Mouse (Mus musculus) limb, embryonic 13.5 days (tissue): Measurements from ENCODE around the gene Grem2. TPM values are rescaled to one million over a fixed set of nuclear protein-coding genes. Genes with fewer than 3 reads are reported as not detected.

Experiments
- ATAC-seq: fragments of 200-750 bp; cut with Nextera tagmentation; 2 replicates; pipeline ENCODE4 v1.8.0; 2017; ENCODE audit warnings: low read depth, moderate number of reproducible peaks, moderate TSS enrichment; ENCODE audit not compliant: low FRiP score
- H3K27ac ChIP-seq: fragments of 300-500 bp; sonication (generic); 2 replicates; pipeline ENCODE4 v1.5.1; 2015; ENCODE audit warnings: inconsistent platforms, mild to moderate bottlenecking, moderate library complexity
- H3K27me3 ChIP-seq: fragments of 300-500 bp; sonication (generic); 2 replicates; pipeline ENCODE4 v1.6.1; 2015; ENCODE audit warnings: mild to moderate bottlenecking, inconsistent platforms
- H3K36me3 ChIP-seq: fragments of 300-500 bp; sonication (generic); 2 replicates; pipeline ENCODE4 v1.6.1; 2015; ENCODE audit warnings: inconsistent platforms, mild to moderate bottlenecking, moderate library complexity
- H3K4me1 ChIP-seq: fragments of 300-500 bp; sonication (generic); 2 replicates; pipeline ENCODE4 v1.6.1; 2015; ENCODE audit warnings: inconsistent platforms
- H3K4me2 ChIP-seq: fragments of 300-500 bp; sonication (generic); replicated peaks from 2 replicates; pipeline ENCODE4 v1.6.1; 2015; ENCODE audit warnings: inconsistent platforms, mild to moderate bottlenecking, moderate library complexity
- H3K4me3 ChIP-seq: fragments of 300-500 bp; sonication (generic); 2 replicates; pipeline ENCODE4 v1.5.1; 2015; ENCODE audit warnings: moderate library complexity, mild to moderate bottlenecking, inconsistent platforms
- H3K9ac ChIP-seq: fragments of 300-500 bp; sonication (generic); 2 replicates; pipeline ENCODE4 v1.6.1; 2015; ENCODE audit warnings: mild to moderate bottlenecking, inconsistent platforms
- H3K9me3 ChIP-seq: fragments of 300-500 bp; sonication (generic); 2 replicates; pipeline ENCODE4 v1.6.1; 2016; ENCODE audit warnings: inconsistent platforms
- WGBS: fragments of 180-500 bp; shearing (Covaris S2); methylation state at CpG from one replicate; pipeline ENCODE4 v1.1.7; 2015; 5-methylcytosine and 5-hydroxymethylcytosine counted together
- polyA plus RNA-seq: library from polyadenylated mRNA; unstranded; fragments of >200 nt; fragmentation: Nextera tagmentation; extraction: Ambion mirVana; gene quantifications from 2 replicates; pipeline ENCODE4 v1.2.1, GENCODE M21; 2015

The Grem2 gene
- polyA plus RNA-seq, result 0.98 and 1.1 TPM in 2 replicates

DNA sequence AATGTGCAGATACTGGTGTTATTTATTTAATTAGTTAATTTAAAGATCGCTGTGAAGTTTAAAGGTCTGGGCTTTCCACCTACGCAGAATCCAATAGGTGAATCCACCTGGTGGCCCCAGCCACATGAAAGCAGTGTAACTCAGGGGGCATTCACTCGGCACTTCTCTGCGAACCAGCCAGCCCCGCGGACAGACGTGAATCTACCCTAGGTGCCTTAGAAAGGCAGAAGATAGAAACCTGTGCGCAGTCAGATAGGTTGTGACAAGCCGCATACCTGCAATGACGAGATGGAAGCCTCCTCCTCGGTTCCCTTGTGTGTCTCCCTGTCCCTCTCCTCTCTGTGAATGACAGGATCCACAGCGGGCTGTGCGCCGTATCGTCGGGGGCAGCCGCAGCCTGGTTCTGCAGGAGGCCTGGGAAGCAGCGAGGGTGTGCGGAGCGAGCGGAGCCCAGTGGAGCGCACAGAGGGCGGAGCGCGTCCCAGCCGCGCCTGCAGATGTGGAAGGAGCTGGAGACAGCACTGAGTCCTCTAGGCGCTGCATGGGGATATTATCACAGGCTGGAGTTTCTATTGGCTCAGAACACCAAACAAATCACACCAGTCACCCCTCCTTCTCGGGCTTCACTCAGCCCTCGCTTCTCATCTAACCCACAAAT is at the start of gene Grem2:
Gene Grem2 (minus strand): TSS at position 522 of the 658 bp plus-strand sequence.
- WGBS, result 4% methylated on average over 30 of the region's 30 CpGs
- H3K4me2 ChIP-seq, result peak within 1 kb of the TSS; percentile 77

DNA sequence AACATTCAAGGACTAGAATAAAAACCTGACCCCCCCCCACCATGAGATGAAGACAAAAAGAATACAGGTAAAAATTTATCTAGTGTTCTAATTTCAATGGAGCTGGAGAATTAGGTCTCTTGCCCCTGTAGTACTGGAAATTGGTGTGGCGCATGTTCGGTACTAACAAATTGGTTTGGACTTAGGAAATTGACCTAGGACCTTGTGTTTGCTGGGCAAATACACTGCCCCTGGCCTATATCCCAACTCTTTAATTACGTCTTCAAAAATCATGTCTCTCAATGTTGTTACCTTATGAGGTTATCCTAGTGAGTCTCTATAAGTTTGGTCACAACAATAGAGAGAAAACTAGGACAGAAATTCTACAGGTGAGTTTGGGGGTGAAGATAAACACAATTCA is 38.2 kb upstream of the Grem2 start:
- H3K27me3 ChIP-seq, result no peaks in the 10 kb centered on the region
- H3K4me3 ChIP-seq, result no peak overlapping the region
- no peak overlapping the region for H3K27ac ChIP-seq
- no peaks in the 10 kb centered on the region for H3K4me1 ChIP-seq
- no peak overlapping the region for H3K4me2 ChIP-seq
- H3K36me3 ChIP-seq, result no peaks in the 10 kb centered on the region
- 94% methylated on average over 3 of the region's 3 CpGs for WGBS
- no peaks in the 10 kb centered on the region for H3K9me3 ChIP-seq
- H3K9ac ChIP-seq, result no peak overlapping the region
- no peak for ATAC-seq

More for the DNA sequence above, at the start of gene Grem2:
- Histone ChIP-seq H3K4me3 (peak within 1 kb of the TSS; percentile 49), H3K9me3 (no peaks in the 10 kb centered on the region), H3K36me3 (no peaks in the 10 kb centered on the region), H3K9ac (peak within 1 kb of the TSS; percentile 62), H3K27me3 (peaks cover 14% of the 10 kb centered on the region), H3K27ac (no peak within 1 kb of the TSS), H3K4me1 (peaks cover 6% of the 10 kb centered on the region)
- ATAC-seq, result peak; percentile 94

DNA sequence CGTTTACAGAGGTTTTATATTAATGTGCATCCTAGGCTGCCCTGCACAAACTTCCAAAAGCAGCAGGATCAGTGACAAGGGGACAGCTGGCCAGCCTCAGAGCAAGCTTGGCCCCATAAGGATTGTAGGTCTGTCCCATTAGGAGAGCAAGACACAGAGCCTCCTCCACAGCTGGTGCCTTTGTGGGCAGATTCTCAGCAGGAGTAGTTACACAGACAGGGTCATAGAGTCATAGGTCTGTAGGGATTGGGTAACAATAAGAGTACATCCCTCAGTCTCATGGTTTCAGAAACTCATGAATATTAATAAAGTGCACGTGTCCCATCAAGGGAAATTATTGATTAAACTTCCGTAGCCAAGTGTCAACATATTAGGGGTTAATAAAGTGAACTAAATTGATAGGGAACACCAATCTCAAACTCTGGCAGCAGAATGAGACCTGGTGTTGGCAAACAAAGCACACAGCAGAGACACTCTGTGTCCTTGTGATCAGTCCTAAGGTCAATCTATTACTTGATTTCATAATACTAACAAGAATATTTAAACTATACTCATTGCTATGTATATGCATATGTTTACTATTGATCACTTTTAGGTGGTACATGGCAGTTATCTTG is 9.5 kb upstream of the Grem2 start:
- no peak overlapping the region for H3K27ac ChIP-seq
- no peak overlapping the region for H3K4me2 ChIP-seq
- ATAC-seq, result peak; percentile 28; the same call in 1 of the 2 replicates
- H3K27me3 ChIP-seq, result no peaks in the 10 kb centered on the region
- H3K9ac ChIP-seq, result no peak overlapping the region
- no peaks in the 10 kb centered on the region for H3K36me3 ChIP-seq
- no peaks in the 10 kb centered on the region for H3K4me1 ChIP-seq
- 75% methylated on average over 3 of the region's 3 CpGs for WGBS
- no peak overlapping the region for H3K4me3 ChIP-seq
- H3K9me3 ChIP-seq, result no peaks in the 10 kb centered on the region

DNA sequence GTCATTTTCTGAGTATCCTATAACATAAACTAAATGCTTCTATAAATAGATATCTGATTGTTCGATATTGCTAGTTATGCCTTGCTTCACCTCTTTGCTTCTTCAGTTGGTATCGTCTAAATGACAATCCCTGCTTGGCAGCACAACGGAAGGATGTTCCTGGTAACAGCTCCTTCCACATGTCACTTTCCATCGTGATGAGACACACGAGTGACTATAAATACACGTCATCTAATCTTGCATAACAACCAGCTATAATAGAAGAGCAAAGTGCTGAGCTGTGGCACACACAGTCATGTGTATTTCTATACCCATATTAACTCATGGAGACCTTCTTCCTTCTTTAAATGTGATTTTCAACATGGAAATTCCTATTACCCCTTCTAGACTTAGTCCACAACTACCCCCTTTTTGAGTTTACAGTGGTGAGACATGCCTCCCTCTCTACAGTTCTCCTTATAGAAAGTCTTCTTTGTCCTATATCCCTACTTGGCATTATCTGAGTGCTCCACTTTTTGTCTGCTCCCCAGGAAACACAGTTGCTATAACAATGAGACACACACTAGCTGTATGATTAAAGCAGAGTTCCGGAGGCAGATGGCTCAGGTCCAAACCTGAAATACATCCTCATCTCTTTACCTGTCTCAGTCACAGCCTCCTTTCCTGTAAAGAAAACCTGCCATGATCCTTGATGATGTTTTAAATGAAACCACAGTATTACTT is 8.0 kb upstream of the Grem2 start:
- no peaks in the 10 kb centered on the region for H3K36me3 ChIP-seq
- no peak overlapping the region for H3K27ac ChIP-seq
- H3K9me3 ChIP-seq, result no peaks in the 10 kb centered on the region
- no peaks in the 10 kb centered on the region for H3K27me3 ChIP-seq
- H3K4me3 ChIP-seq, result no peak overlapping the region
- no peak overlapping the region for H3K9ac ChIP-seq
- WGBS, result 89% methylated on average over 7 of the region's 7 CpGs
- no peaks in the 10 kb centered on the region for H3K4me1 ChIP-seq
- H3K4me2 ChIP-seq, result no peak overlapping the region
- ATAC-seq, result no peak

DNA sequence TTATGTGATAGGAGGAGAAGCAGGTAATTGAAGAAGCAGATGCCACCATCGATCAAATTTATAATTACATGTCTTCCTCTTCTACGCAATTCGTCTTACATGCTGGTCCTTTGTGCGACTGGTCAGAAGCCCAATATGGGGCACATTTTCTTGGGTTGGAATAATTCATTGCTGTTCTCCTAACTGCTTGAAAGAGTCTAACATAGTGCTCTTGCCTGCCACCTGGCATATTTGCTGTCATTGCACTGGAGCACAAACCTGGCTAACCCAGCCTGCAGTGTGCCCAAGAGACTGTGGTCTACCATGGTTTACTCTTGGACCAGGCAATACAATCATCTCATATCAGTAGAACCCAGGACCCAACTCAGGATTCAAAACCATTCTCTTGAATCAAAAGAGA is 2.7 kb downstream of the Grem2 start:
- Histone ChIP-seq H3K4me1 (peaks cover 6% of the 10 kb centered on the region), H3K27me3 (peaks cover 14% of the 10 kb centered on the region), H3K27ac (no peak overlapping the region), H3K4me2 (no peak overlapping the region), H3K9me3 (no peaks in the 10 kb centered on the region), H3K9ac (no peak overlapping the region), H3K4me3 (no peak overlapping the region), H3K36me3 (no peaks in the 10 kb centered on the region)
- ATAC-seq, result no peak
- WGBS, result 90% methylated on average over 4 of the region's 4 CpGs

DNA sequence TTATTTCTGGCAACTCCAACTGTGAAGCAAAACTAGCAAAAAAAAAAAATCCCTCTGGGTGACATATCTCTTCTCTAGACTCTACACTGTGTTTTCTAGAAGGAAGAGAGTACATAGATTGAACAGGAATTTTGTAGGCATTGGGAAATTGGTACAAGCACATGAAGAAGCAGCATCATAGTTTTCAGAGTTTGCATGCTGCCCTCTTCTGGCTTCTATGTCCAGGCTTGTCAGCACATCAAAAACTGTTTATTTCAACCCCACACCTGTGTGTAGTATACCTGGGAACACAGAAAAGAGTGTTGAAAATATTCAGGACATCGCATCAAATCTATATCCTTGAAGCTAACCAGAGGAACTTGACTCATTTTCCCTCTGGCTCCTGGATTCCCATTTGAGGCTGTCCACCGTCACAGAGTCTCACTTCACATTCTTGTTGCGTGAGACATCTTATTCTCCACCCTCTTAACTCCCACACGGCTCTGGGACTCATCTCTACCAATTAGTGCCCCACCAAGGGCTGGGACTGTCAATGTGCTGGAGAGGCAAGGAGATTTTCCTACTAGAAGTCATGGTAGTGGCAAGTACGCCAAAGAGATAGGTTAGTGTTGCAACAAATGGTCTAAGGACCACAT is 3.3 kb downstream of the Grem2 start:
- Histone ChIP-seq H3K27me3 (peaks cover 14% of the 10 kb centered on the region), H3K9ac (no peak overlapping the region), H3K36me3 (no peaks in the 10 kb centered on the region), H3K4me1 (peaks cover 6% of the 10 kb centered on the region), H3K4me3 (no peak overlapping the region), H3K27ac (no peak overlapping the region), H3K4me2 (no peak overlapping the region), H3K9me3 (no peaks in the 10 kb centered on the region)
- WGBS, result 85% methylated on average over 5 of the region's 5 CpGs
- ATAC-seq, result no peak

DNA sequence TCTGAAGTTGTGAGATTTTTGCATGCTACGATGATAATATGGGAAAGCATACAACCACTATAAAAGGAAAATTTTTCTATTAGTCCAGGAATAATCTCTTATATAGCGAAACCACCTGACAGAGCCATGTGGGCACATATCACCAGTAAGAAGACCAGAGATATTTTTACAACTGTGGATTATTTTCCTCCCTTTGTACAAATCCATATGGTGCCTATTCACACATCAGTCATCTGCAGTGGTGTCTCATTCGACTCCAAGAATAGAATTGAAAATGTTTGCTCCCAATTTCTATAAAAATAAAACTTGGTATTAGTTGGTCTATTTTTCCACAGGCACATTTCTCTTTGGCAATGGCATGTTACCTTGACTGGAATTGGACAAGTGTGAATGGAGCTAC is 11.8 kb downstream of the Grem2 start:
- Histone ChIP-seq H3K9me3 (no peaks in the 10 kb centered on the region), H3K27ac (no peak overlapping the region), H3K36me3 (no peaks in the 10 kb centered on the region), H3K4me2 (no peak overlapping the region), H3K9ac (no peak overlapping the region), H3K4me3 (no peak overlapping the region), H3K27me3 (no peaks in the 10 kb centered on the region), H3K4me1 (no peaks in the 10 kb centered on the region)
- no peak for ATAC-seq
- WGBS, result 69% methylated on average over 3 of the region's 3 CpGs

DNA sequence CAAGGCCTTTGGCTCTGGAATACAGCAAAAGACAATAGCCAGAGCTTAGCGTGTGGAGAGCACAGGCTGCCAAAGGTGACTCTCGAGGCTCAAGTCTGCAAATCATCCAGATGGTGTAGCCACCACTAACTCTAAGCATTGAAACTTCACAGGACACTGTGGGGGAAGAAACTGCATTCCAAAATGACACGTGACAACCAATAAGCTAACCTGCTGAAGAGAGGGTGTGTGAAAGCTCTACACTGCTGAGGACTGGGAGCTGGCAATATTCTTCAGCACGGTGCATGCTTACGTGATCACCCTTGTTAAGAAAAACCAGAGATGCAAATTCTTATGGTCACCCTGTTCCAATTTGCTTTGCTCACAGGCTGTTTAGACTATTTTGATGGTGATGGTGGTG is 13.4 kb downstream of the Grem2 start:
- 78% methylated on average over 5 of the region's 5 CpGs for WGBS
- H3K9ac ChIP-seq, result no peak overlapping the region
- H3K4me1 ChIP-seq, result no peaks in the 10 kb centered on the region
- H3K4me2 ChIP-seq, result no peak overlapping the region
- no peak overlapping the region for H3K4me3 ChIP-seq
- H3K27me3 ChIP-seq, result no peaks in the 10 kb centered on the region
- H3K27ac ChIP-seq, result no peak overlapping the region
- no peaks in the 10 kb centered on the region for H3K36me3 ChIP-seq
- H3K9me3 ChIP-seq, result no peaks in the 10 kb centered on the region
- no peak for ATAC-seq

DNA sequence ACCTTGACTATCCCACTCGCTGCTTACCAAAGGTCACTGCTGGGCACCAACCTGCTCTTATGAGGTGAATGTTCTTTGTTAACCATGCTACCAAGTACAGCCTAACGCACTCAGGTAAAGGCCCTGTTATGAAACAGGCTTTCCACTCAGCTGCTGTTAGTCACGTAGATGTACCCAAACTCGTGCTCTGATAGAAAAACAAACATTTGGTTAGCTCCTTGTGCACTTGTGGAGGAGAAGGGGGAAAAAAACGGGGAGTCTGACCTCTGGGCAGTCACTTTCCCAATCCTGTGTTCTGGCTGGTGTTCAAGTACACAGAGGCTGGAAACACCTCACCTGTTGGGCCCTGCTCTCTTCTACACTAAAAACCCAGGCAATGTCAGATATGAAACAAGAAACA is 14.0 kb downstream of the Grem2 start:
- H3K4me3 ChIP-seq, result no peak overlapping the region
- 76% methylated on average over 5 of the region's 5 CpGs for WGBS
- H3K27me3 ChIP-seq, result no peaks in the 10 kb centered on the region
- no peaks in the 10 kb centered on the region for H3K4me1 ChIP-seq
- H3K9ac ChIP-seq, result no peak overlapping the region
- H3K36me3 ChIP-seq, result no peaks in the 10 kb centered on the region
- H3K9me3 ChIP-seq, result no peaks in the 10 kb centered on the region
- ATAC-seq, result no peak
- no peak overlapping the region for H3K27ac ChIP-seq
- no peak overlapping the region for H3K4me2 ChIP-seq

DNA sequence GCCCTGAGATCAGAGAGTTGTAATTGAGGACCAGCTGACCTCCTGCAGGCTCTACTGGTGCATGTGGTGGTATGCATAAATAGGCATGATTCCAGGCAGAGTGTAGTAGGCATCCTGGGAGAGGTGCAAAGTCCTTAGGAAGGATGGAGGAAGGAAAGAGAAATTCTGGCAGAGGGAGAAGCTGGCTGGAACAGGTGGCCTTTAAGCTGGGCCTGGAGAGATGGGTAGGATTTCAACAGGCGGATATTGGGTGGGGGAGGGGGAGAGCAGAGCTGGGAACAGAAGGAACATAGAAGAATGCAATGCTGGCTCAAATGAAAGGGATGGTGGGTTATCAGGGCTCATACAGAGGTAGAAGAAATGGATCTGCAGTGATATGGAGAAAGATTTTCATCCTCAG is 18.9 kb downstream of the Grem2 start:
- Histone ChIP-seq H3K36me3 (no peaks in the 10 kb centered on the region), H3K4me3 (no peak overlapping the region), H3K27me3 (no peaks in the 10 kb centered on the region; the same call in 1 of the 2 replicates), H3K4me1 (no peaks in the 10 kb centered on the region), H3K27ac (no peak overlapping the region), H3K9ac (no peak overlapping the region), H3K9me3 (no peaks in the 10 kb centered on the region), H3K4me2 (no peak overlapping the region)
- 38% methylated on average over 1 of the region's 1 CpGs for WGBS
- peak; percentile 24; the same call in 1 of the 2 replicates for ATAC-seq

DNA sequence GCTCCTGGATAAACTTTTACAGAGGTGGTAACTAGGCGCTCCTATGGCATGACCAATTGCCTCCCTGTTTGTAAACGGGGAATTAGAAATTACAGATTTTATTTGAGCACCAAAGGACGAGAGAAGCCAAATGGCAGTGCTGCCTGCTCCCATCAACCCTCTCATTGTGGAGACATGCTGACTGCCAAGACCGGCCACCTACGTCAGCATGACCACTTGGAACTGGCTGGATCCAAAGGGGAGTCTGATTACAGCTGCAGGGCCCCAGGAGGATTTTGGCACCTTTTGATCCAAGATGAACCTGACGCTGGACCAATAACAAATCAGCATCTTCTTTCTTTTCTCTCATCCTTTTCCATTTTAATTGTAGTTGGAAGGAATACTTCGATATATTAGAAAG is 29.1 kb downstream of the Grem2 start:
- H3K27me3 ChIP-seq, result no peaks in the 10 kb centered on the region
- H3K27ac ChIP-seq, result no peak overlapping the region
- no peaks in the 10 kb centered on the region for H3K36me3 ChIP-seq
- no peaks in the 10 kb centered on the region for H3K9me3 ChIP-seq
- H3K4me2 ChIP-seq, result no peak overlapping the region
- WGBS, result 79% methylated on average over 7 of the region's 7 CpGs
- no peak for ATAC-seq
- H3K9ac ChIP-seq, result no peak overlapping the region
- H3K4me3 ChIP-seq, result no peak overlapping the region
- H3K4me1 ChIP-seq, result no peaks in the 10 kb centered on the region
